Mouse (Mus musculus) hindbrain, embryonic 16.5 days (tissue): ENCODE results near the gene Rhox2g. TPM values are rescaled to one million over a fixed set of nuclear protein-coding genes. Genes with fewer than 3 reads are reported as not detected.
"Not testable (repeated sequence)": the region's sequence is repeated elsewhere in the genome, so short reads cannot be mapped to it uniquely, and the experiment has no call there.

ENCODE experiments used
- ATAC-seq: fragments of 200-750 bp; cut with Nextera tagmentation; 2 replicates; pipeline ENCODE4 v1.8.0; 2017; ENCODE audit warnings: moderate TSS enrichment, moderate library complexity
- H3K27ac ChIP-seq: fragments of 300-500 bp; sonication (generic); 2 replicates; pipeline ENCODE4 v1.5.1; 2014; ENCODE audit warnings: low read depth, mild to moderate bottlenecking, control low read depth, low read length, moderate library complexity
- H3K27me3 ChIP-seq: fragments of 300-500 bp; sonication (generic); replicated peaks from 2 replicates; pipeline ENCODE4 v1.6.1; 2014; ENCODE audit warnings: low read length; ENCODE audit not compliant: control insufficient read depth, insufficient read depth
- H3K36me3 ChIP-seq: fragments of 300-500 bp; sonication (generic); 2 replicates; pipeline ENCODE4 v1.6.1; 2014; ENCODE audit warnings: mild to moderate bottlenecking, low read length, moderate library complexity, mixed read lengths; ENCODE audit not compliant: control insufficient read depth, insufficient read depth
- H3K4me1 ChIP-seq: fragments of 300-500 bp; sonication (generic); 2 replicates; pipeline ENCODE4 v1.6.1; 2014; ENCODE audit warnings: low read depth, low read length; ENCODE audit not compliant: control insufficient read depth, insufficient read depth
- H3K4me2 ChIP-seq: fragments of 300-500 bp; sonication (generic); 2 replicates; pipeline ENCODE4 v1.6.1; 2014; ENCODE audit warnings: mild to moderate bottlenecking, low read length, control low read depth, moderate library complexity
- H3K4me3 ChIP-seq: fragments of 300-500 bp; sonication (generic); 2 replicates; pipeline ENCODE4 v1.5.1; 2014; ENCODE audit warnings: mild to moderate bottlenecking, low read length, control low read depth, moderate library complexity
- H3K9ac ChIP-seq: fragments of 300-500 bp; sonication (generic); 2 replicates; pipeline ENCODE4 v1.6.1; 2014; ENCODE audit warnings: low read depth, mild to moderate bottlenecking, control low read depth, low read length, moderate library complexity
- H3K9me3 ChIP-seq: fragments of 300-500 bp; sonication (generic); 2 replicates; pipeline ENCODE4 v1.6.1; 2014; ENCODE audit warnings: mild to moderate bottlenecking, low read length, moderate library complexity; ENCODE audit not compliant: control insufficient read depth
- WGBS: fragments of 180-500 bp; shearing (Covaris S2); extraction: QIAGEN DNeasy Blood & Tissue Kit; methylation state at CpG from one replicate; pipeline ENCODE4 v1.1.7; 2014; 5-methylcytosine and 5-hydroxymethylcytosine counted together
- polyA plus RNA-seq: library from polyadenylated mRNA; unstranded; fragments of >200 nt; fragmentation: Nextera tagmentation; extraction: Ambion mirVana; gene quantifications from 2 replicates; pipeline ENCODE4 v1.2.1, GENCODE M21; 2015

The Rhox2g gene
- not detected in 2 replicates for polyA plus RNA-seq

DNA sequence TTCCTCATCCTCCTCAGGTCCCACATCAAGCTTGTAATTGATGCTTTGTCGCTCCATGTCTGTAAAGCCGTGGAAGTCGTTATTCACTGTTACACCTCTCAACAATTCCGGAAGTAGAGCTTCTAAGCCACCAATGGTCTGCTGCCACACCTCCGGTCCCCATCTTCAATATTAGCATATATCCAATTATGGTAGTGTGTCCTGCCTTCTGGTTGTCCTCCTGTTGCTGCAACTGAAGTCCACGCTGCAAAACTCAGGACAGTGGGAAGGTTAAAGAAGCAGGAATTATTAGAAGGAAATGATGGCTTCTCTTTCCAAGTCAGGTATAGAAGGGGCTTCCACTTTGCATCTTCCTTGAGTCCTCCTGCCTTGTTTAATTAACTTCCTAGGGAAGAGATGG lies at the start of gene Rhox2g:
Rhox2g (minus strand) TSS at position 101 of the 400 bp plus-strand sequence.
- not testable (repeated sequence) for H3K4me1 ChIP-seq, H3K9me3 ChIP-seq, H3K27me3 ChIP-seq, H3K36me3 ChIP-seq, ATAC-seq, H3K4me2 ChIP-seq, H3K27ac ChIP-seq, H3K9ac ChIP-seq, H3K4me3 ChIP-seq
- 95% methylated on average over 6 of the region's 6 CpGs for WGBS

DNA sequence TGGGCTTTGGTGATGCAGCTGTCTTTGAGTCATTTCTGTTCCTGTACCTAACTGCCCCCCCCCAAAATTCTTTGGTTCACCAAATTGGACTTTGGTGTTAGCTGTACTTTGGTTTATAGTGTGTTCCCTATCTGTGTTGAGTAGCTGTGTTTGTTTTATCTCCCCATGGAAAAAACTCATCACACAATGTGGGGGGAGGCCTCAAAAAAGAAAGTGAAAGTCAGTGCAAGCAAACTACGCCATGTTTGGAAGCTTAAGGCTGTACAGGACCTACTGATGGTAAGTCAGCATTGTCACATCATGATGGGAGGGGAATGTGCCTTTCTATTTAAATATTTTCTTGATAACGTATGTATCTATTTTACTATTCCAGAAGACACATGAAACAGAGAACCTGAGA lies 49.0 kb upstream of the Rhox2g start:
- 74% methylated on average over 2 of the region's 2 CpGs for WGBS
- Histone ChIP-seq H3K9ac (no peak overlapping the region), H3K4me1 (no peaks in the 10 kb centered on the region), H3K4me3 (no peak overlapping the region), H3K4me2 (no peak overlapping the region), H3K9me3 (no peaks in the 10 kb centered on the region), H3K27ac (no peak overlapping the region), H3K27me3 (no peaks in the 10 kb centered on the region), H3K36me3 (no peaks in the 10 kb centered on the region)
- no peak for ATAC-seq

DNA sequence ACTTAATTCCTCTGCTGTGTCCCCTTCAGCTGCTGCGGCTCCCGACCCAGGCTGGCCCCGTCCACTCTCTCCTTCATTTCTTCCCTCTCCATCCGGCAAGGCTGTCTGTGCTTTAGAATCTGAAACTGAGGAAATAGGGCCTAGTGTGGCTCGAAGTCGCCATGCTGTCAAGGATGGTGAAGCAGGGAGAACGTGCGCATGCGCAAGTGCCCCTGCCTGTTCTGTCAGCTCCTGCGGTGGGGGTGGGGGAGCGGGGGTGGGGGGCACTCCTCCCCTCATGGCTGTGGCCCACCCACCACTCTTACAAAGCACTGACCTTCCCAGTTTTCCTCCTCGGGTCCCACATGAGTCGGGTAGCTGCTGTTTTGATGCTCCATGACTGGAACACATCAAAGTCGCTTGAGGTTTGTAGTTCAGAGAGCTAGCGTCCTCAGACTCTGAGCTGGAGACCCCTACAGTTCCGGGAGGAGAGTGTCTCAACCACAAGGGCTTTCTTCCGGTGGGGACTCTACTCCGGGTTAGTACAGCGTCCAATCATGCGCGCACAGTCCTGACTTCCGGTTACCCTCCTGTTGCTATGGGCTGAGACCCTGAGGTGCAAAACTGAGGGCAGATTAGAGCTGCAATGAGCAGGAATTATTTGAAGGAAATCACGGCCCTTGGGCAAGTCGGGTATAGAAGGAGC lies 39.9 kb upstream of the Rhox2g start:
- Histone ChIP-seq H3K4me1 (no peaks in the 10 kb centered on the region), H3K4me3 (no peak overlapping the region), H3K9ac (no peak overlapping the region), H3K27ac (no peak overlapping the region), H3K4me2 (no peak overlapping the region), H3K9me3 (no peaks in the 10 kb centered on the region), H3K36me3 (no peaks in the 10 kb centered on the region), H3K27me3 (no peaks in the 10 kb centered on the region)
- no peak for ATAC-seq
- WGBS = 89% methylated on average over 24 of the region's 24 CpGs

DNA sequence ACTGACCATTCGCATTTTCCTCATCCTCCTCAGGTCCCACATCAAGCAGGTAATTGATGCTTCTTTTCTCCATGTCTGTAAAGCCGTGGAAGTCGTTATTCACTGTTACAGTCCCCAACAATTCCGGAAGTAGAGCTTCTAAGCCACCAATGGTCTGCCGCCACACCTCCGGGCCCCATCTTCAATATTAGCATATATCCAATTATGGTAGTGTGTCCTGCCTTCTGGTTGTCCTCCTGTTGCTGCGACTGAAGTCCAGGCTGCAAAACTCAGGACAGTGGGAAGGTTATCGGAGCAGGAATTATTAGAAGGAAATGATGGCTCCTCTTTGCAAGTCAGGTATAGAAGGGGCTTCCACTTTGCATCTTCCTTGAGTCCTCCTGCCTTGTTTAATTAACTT lies 29.9 kb upstream of the Rhox2g start, which contains the start of gene Rhox2h:
Rhox2h (minus strand) TSS at position 101 of the 400 bp plus-strand sequence.
- WGBS = 89% methylated on average over 8 of the region's 8 CpGs
- not testable (repeated sequence) for H3K9ac ChIP-seq, H3K36me3 ChIP-seq, ATAC-seq, H3K4me3 ChIP-seq, H3K4me2 ChIP-seq, H3K27ac ChIP-seq, H3K27me3 ChIP-seq, H3K4me1 ChIP-seq, H3K9me3 ChIP-seq

DNA sequence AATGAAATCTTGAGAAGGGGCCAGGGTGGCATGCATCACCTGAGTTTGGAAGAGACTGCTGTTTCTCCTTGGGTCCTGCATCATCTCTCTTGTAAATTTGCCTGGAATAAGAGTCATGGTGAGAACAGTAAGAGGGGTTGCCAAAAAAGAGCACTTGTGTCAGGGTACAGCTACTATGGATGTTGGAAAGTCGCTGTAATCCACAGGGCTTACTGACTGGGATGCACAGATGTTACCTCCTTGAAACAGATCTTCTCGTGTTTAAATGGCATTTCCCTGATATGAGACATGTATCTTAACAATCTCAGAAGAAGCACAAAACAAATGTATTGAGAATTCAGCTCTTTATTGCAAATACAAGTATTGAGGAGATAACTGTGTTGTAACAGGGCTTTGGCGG lies 25.4 kb upstream of the Rhox2g start, which contains the start of gene Rhox3h:
Rhox3h (minus strand) TSS at position 101 of the 400 bp plus-strand sequence.
- H3K27me3 ChIP-seq, H3K9ac ChIP-seq, H3K4me3 ChIP-seq, ATAC-seq, H3K4me1 ChIP-seq, H3K9me3 ChIP-seq, H3K27ac ChIP-seq, H3K36me3 ChIP-seq, H3K4me2 ChIP-seq: not testable (repeated sequence)
- WGBS = 80% methylated on average over 1 of the region's 3 CpGs

DNA sequence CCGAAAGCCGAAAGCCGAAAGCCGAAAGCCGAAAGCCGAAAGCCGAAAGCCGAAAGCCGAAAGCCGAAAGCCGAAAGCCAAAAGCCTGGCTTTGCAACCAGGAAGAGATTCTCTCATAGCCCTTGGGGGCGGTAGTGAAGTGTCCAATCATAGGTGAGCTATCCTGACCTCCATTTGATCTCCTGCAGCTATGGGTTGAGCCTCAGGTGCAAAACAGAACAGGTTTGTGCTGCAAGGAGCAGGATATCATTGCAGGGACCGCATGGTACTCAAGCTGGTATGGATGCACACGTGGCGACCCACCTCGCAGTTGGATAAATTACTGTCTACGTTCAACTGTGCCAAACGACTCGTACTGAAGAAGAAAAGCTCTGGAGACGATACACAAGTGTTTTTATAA lies 8.0 kb upstream of the Rhox2g start, which contains the start of gene Rhox4g:
Rhox4g (minus strand) TSS at position 101 of the 400 bp plus-strand sequence.
- H3K36me3 ChIP-seq, H3K9ac ChIP-seq, H3K27me3 ChIP-seq, H3K4me1 ChIP-seq, H3K9me3 ChIP-seq, ATAC-seq, H3K27ac ChIP-seq, H3K4me3 ChIP-seq, H3K4me2 ChIP-seq: not testable (repeated sequence)
- 91% methylated on average over 16 of the region's 20 CpGs for WGBS

DNA sequence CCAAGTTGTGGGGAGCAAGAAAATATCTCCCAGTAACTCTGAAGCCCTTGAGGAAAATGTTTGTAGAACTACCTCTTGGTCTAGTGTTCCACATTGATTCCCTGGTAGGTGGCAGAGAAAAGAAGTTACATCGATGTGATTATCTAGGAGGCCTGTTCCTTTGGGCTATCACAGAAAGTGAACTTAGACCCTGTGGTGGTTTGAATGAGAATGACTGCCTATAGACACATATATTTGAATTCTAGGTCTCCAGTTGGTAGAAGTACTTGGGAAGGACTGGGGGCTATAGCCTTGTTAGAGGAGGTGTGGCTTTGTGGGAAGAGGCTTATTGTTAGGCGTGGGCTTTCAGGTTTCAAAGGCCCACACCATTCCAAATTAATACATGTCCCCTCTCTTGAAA lies 14.8 kb downstream of the Rhox2g start, which contains the start of gene Rhox3g:
Rhox3g (minus strand) TSS at position 101 of the 400 bp plus-strand sequence.
- H3K9ac ChIP-seq, H3K9me3 ChIP-seq, H3K27ac ChIP-seq, H3K4me2 ChIP-seq, H3K4me3 ChIP-seq, H3K4me1 ChIP-seq, H3K36me3 ChIP-seq, H3K27me3 ChIP-seq, ATAC-seq: not testable (repeated sequence)
- 92% methylated on average over 2 of the region's 2 CpGs for WGBS

DNA sequence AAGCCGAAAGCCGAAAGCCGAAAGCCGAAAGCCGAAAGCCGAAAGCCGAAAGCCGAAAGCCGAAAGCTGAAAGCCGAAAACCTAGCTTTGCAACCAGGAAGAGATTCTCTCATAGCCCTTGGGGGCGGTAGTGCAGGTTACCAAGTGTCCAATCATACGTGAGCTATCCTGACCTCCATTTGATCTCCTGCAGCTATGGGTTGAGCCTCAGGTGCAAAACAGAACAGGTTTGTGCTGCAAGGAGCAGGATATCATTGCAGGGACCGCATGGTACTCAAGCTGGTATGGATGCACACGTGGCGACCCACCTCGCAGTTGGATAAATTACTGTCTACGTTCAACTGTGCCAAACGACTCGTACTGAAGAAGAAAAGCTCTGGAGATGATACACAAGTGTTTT lies 35.7 kb downstream of the Rhox2g start, which contains the start of gene Rhox4f:
Rhox4f (minus strand) TSS at position 101 of the 400 bp plus-strand sequence.
- 93% methylated on average over 10 of the region's 19 CpGs for WGBS
- H3K9me3 ChIP-seq, H3K4me3 ChIP-seq, H3K36me3 ChIP-seq, H3K27ac ChIP-seq, H3K9ac ChIP-seq, H3K4me2 ChIP-seq, H3K4me1 ChIP-seq, ATAC-seq, H3K27me3 ChIP-seq: not testable (repeated sequence)
